Mouse (Mus musculus) forebrain, postnatal 0 days (tissue): Measurements from ENCODE around the gene Adgrg3. TPM values are rescaled to one million over a fixed set of nuclear protein-coding genes. Genes with fewer than 3 reads are reported as not detected.

Source experiments
- ATAC-seq: fragments of 200-750 bp; cut with Nextera tagmentation; 2 replicates; pipeline ENCODE4 v1.8.0; 2017; ENCODE audit warnings: mild to moderate bottlenecking, moderate library complexity
- DNase-seq: peaks from one replicate; pipeline ENCODE4 v3.0.0-alpha.2; 2015
- H3K27ac ChIP-seq: fragments of 300-500 bp; sonication (generic); 2 replicates; pipeline ENCODE4 v1.5.1; 2014; ENCODE audit warnings: low read depth, mild to moderate bottlenecking, antibody characterized with exemption, low read length, moderate library complexity, mixed read lengths
- H3K27me3 ChIP-seq: fragments of 300-500 bp; sonication (generic); 2 replicates; pipeline ENCODE4 v1.6.1; 2014; ENCODE audit warnings: mild to moderate bottlenecking, low read length, mixed read lengths; ENCODE audit not compliant: insufficient read depth
- H3K36me3 ChIP-seq: fragments of 300-500 bp; sonication (generic); 2 replicates; pipeline ENCODE4 v1.6.1; 2014; ENCODE audit warnings: mild to moderate bottlenecking, moderate library complexity; ENCODE audit not compliant: insufficient read depth
- H3K4me1 ChIP-seq: fragments of 300-500 bp; sonication (generic); 2 replicates; pipeline ENCODE4 v1.6.1; 2014; ENCODE audit warnings: antibody characterized with exemption; ENCODE audit not compliant: insufficient read depth
- H3K4me2 ChIP-seq: fragments of 300-500 bp; sonication (generic); 2 replicates; pipeline ENCODE4 v1.6.1; 2014; ENCODE audit warnings: low read depth, mild to moderate bottlenecking, moderate library complexity
- H3K4me3 ChIP-seq: fragments of 300-500 bp; sonication (generic); 2 replicates; pipeline ENCODE4 v1.5.1; 2014; ENCODE audit warnings: low read depth, low read length, mixed read lengths
- H3K9ac ChIP-seq: fragments of 300-500 bp; sonication (generic); 2 replicates; pipeline ENCODE4 v1.6.1; 2014; ENCODE audit warnings: mild to moderate bottlenecking
- H3K9me3 ChIP-seq: fragments of 300-500 bp; sonication (generic); 2 replicates; pipeline ENCODE4 v1.6.1; 2016; ENCODE audit warnings: low read length
- CTCF ChIP-seq: sonication (generic); IDR thresholded peaks from 2 replicates; pipeline ENCODE4 v1.5.1; 2016; ENCODE audit warnings: antibody characterized with exemption, control low read depth, low read depth
- WGBS: fragments of 180-500 bp; shearing (Covaris S2); extraction: QIAGEN DNeasy Blood & Tissue Kit; methylation state at CpG from one replicate; pipeline ENCODE4 v1.1.7; 2014; 5-methylcytosine and 5-hydroxymethylcytosine counted together
- polyA plus RNA-seq: library from polyadenylated mRNA; unstranded; fragments of >200 nt; fragmentation: Nextera tagmentation; extraction: Ambion mirVana; gene quantifications from 2 replicates; pipeline ENCODE4 v1.2.1, GENCODE M21; 2015
- total RNA-seq: library from RNA; depleted of rRNA; stranded (reverse); fragments of >200 nt; gene quantifications from 2 replicates; pipeline ENCODE4 v1.2.3, GENCODE M21; 2014

Gene Adgrg3
- total and polyA plus RNA-seq, 2 experiments from 2014 or later: 0.47 to 0.67 TPM

- no peak overlapping the region for H3K9ac ChIP-seq
- H3K36me3 ChIP-seq: no peaks in the 10 kb centered on the region
- no peak for TF ChIP-seq CTCF
- peak overlapping the region; percentile 13; the same call in 1 of the 2 replicates for H3K4me2 ChIP-seq
- peaks cover 37% of the 10 kb centered on the region for H3K4me1 ChIP-seq
- H3K4me3 ChIP-seq: no peak overlapping the region
- 0 out of 2 replicates have a peak overlapping the region, but pooled peaks have one; percentile 31 for H3K27ac ChIP-seq
- H3K27me3 ChIP-seq: no peaks in the 10 kb centered on the region
- ATAC-seq: peak; percentile 55
- H3K9me3 ChIP-seq: no peaks in the 10 kb centered on the region
- WGBS: 27% methylated on average over 5 of the region's 5 CpGs
- DNase-seq: peak; percentile 65
Measured at GRCm38 (mm10) chr8:94986676-94987075, 30.8 kb upstream of the Adgrg3 start.

DNA sequence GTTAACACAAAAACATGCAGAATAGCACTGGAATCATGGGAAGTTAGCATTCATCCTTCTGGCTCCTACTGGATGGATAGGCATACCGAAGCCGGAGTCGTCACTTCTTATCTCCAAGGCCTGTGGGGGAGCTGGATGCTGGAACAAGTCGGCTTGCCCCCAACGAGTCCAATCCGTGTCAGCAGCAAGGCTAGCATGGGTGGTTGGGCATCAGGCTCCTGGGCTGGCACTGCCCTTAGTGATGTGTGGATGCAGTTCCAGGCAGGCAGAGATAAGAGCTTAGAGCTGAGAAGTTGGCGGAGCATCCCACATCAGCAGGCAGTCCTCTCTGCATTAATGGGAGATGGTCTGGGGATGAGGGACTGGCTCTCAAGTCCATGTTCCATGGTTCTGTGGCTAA lies 29.9 kb upstream of the Adgrg3 start:
- DNase-seq: no peak
- H3K27me3 ChIP-seq: no peaks in the 10 kb centered on the region
- no peaks in the 10 kb centered on the region for H3K9me3 ChIP-seq
- no peak overlapping the region for H3K27ac ChIP-seq
- ATAC-seq: no peak
- no peak for TF ChIP-seq CTCF
- no peak overlapping the region for H3K9ac ChIP-seq
- no peaks in the 10 kb centered on the region for H3K36me3 ChIP-seq
- no peak overlapping the region for H3K4me3 ChIP-seq
- WGBS: 83% methylated on average over 7 of the region's 7 CpGs
- H3K4me2 ChIP-seq: no peak overlapping the region
- H3K4me1 ChIP-seq: peaks cover 33% of the 10 kb centered on the region

- ATAC-seq (no peak), DNase-seq (no peak)
- H3K4me2 ChIP-seq: no peak overlapping the region
- H3K27ac ChIP-seq: no peak overlapping the region
- H3K36me3 ChIP-seq: no peaks in the 10 kb centered on the region
- H3K4me1 ChIP-seq: peaks cover 35% of the 10 kb centered on the region
- H3K27me3 ChIP-seq: no peaks in the 10 kb centered on the region
- no peak overlapping the region for H3K4me3 ChIP-seq
- 88% methylated on average over 6 of the region's 6 CpGs for WGBS
- no peak overlapping the region for H3K9ac ChIP-seq
- no peak for TF ChIP-seq CTCF
- no peaks in the 10 kb centered on the region for H3K9me3 ChIP-seq
Measured at GRCm38 (mm10) chr8:94988619-94989018, 28.9 kb upstream of the Adgrg3 start.

GRCm38 (mm10) chr8:94989711-94990110 lies 27.8 kb upstream of the Adgrg3 start:
- WGBS: 91% methylated on average over 4 of the region's 4 CpGs
- no peak overlapping the region for H3K4me3 ChIP-seq

GRCm38 (mm10) chr8:94990598-94991453 lies 26.7 kb upstream of the Adgrg3 start:
- H3K36me3 ChIP-seq: no peaks in the 10 kb centered on the region
- WGBS: 71% methylated on average over 11 of the region's 11 CpGs
- ATAC-seq (no peak), DNase-seq (peak; percentile 9)
- H3K27ac ChIP-seq: 0 out of 2 replicates have a peak overlapping the region, but pooled peaks have one; percentile 9
- no peak for TF ChIP-seq CTCF
- no peak overlapping the region for H3K4me2 ChIP-seq
- no peak overlapping the region for H3K9ac ChIP-seq
- peaks cover 43% of the 10 kb centered on the region for H3K4me1 ChIP-seq
- no peaks in the 10 kb centered on the region for H3K9me3 ChIP-seq
- no peaks in the 10 kb centered on the region for H3K27me3 ChIP-seq
- H3K4me3 ChIP-seq: no peak overlapping the region

More at GRCm38 (mm10) chr8:94989711-94990110, 27.8 kb upstream of the Adgrg3 start:
- no peaks in the 10 kb centered on the region for H3K27me3 ChIP-seq
- peaks cover 36% of the 10 kb centered on the region for H3K4me1 ChIP-seq
- no peaks in the 10 kb centered on the region for H3K9me3 ChIP-seq
- DNase-seq (no peak), ATAC-seq (no peak)
- H3K36me3 ChIP-seq: no peaks in the 10 kb centered on the region
- no peak for TF ChIP-seq CTCF
- no peak overlapping the region for H3K4me2 ChIP-seq
- H3K9ac ChIP-seq: no peak overlapping the region
- H3K27ac ChIP-seq: no peak overlapping the region

DNA sequence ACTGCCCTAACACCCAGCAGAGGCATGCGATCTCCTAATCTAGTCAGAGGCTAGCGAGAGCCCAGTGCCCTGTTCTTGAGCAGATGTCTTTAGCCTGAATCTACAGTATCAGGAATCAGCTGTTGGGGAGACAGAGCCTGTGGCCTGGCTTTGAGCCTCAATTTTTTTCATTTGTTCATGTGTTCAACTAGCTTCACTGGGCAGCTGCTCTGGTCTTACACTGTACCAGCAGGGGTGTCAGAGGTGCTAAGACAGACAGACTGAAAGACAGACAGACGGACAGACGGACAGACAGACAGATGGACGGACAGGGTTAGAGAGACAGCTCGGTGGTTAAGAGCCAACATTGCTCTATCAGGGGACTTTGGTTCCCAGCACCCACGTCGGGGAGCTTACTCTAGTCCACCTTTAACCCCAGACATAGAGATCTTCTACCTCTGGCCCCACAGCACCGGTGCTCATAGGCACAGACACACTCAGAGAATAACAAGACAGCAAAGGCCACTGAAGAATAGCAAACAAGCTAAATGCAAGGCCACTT lies 26.0 kb upstream of the Adgrg3 start:
- Histone ChIP-seq H3K9me3 (no peaks in the 10 kb centered on the region), H3K9ac (no peak overlapping the region), H3K27ac (0 out of 2 replicates have a peak overlapping the region, but pooled peaks have one; percentile 96), H3K36me3 (no peaks in the 10 kb centered on the region), H3K27me3 (no peaks in the 10 kb centered on the region), H3K4me2 (no peak overlapping the region), H3K4me3 (no peak overlapping the region), H3K4me1 (peaks cover 43% of the 10 kb centered on the region)
- TF ChIP-seq CTCF: no peak
- ATAC-seq (no peak), DNase-seq (no peak)
- WGBS: 77% methylated on average over 9 of the region's 9 CpGs

- Histone ChIP-seq H3K4me1 (peaks cover 43% of the 10 kb centered on the region), H3K9me3 (no peaks in the 10 kb centered on the region), H3K27ac (peak overlapping the region; percentile 96), H3K4me3 (no peak overlapping the region), H3K27me3 (no peaks in the 10 kb centered on the region), H3K4me2 (no peak overlapping the region), H3K36me3 (no peaks in the 10 kb centered on the region), H3K9ac (no peak overlapping the region)
- no peak for ATAC-seq
- DNase-seq: no peak
- WGBS: 59% methylated on average over 4 of the region's 4 CpGs
- TF ChIP-seq CTCF: no peak
Measured at GRCm38 (mm10) chr8:94992010-94992409, 25.5 kb upstream of the Adgrg3 start.
